Mouse (Mus musculus) C2C12 (cell line): ENCODE measurements around the gene Pclo. TPM values are rescaled to one million over a fixed set of nuclear protein-coding genes. Genes with fewer than 3 reads are reported as not detected.
"Not testable (repeated sequence)": the region's sequence is repeated elsewhere in the genome, so short reads cannot be mapped to it uniquely, and the experiment has no call there.

Experiments
- H3K27me3 ChIP-seq: one replicate; pipeline ENCODE4 v1.6.1; 2011; ENCODE audit not compliant: control insufficient read depth, insufficient read depth, insufficient read length
- H3K36me3 ChIP-seq: one replicate; pipeline ENCODE4 v1.6.1; 2011; ENCODE audit not compliant: control insufficient read depth, insufficient read depth
- H3K4me3 ChIP-seq: one replicate; pipeline ENCODE4 v1.5.1; 2011; ENCODE audit warnings: mild to moderate bottlenecking, control low read depth; ENCODE audit not compliant: poor library complexity, insufficient read depth, severe bottlenecking
- H3K79me2 ChIP-seq: one replicate; pipeline ENCODE4 v1.6.1; 2011; ENCODE audit not compliant: control insufficient read depth, insufficient read depth
- H3K79me3 ChIP-seq: one replicate; pipeline ENCODE4 v1.6.1; 2011; ENCODE audit warnings: low read depth, control low read depth
- H3ac ChIP-seq: one replicate; pipeline ENCODE3; 2011; ENCODE audit warnings: low read depth; ENCODE audit not compliant: control insufficient read depth, insufficient read length
- CEBPB ChIP-seq: IDR thresholded peaks from one replicate; pipeline ENCODE4 v1.6.1; 2011; ENCODE audit warnings: low read depth, mild to moderate bottlenecking, control low read depth, moderate library complexity
- CTCF ChIP-seq: IDR thresholded peaks from one replicate; pipeline ENCODE4 v1.5.1; 2011; ENCODE audit not compliant: control insufficient read depth, insufficient read depth, insufficient read length
- FOSL1 ChIP-seq: IDR thresholded peaks from one replicate; pipeline ENCODE4 v1.8.0; 2011; ENCODE audit warnings: mild to moderate bottlenecking, low read length; ENCODE audit not compliant: poor library complexity, insufficient read depth, severe bottlenecking
- MAX ChIP-seq: IDR thresholded peaks from one replicate; pipeline ENCODE4 v1.6.1; 2011; ENCODE audit warnings: mild to moderate bottlenecking, control low read depth
- MYOD1 ChIP-seq: IDR thresholded peaks from one replicate; pipeline ENCODE4 v1.6.1; 2011; ENCODE audit warnings: low read depth; ENCODE audit not compliant: control insufficient read depth, insufficient read length
- MYOG ChIP-seq: IDR thresholded peaks from one replicate; pipeline ENCODE4 v1.6.1; 2011; ENCODE audit not compliant: control insufficient read depth, insufficient read length; ENCODE audit errors: extremely low read depth
- USF1 ChIP-seq: IDR thresholded peaks from one replicate; pipeline ENCODE4 v1.6.1; 2011; ENCODE audit warnings: low read depth, mild to moderate bottlenecking, control low read depth, moderate library complexity
- polyA plus RNA-seq: library from polyadenylated mRNA; unstranded; fragments of >200 nt; fragmentation: generic; extraction: Trizol; gene quantifications from one replicate; pipeline ENCODE4 v1.2.1, GENCODE M21; 2012; ENCODE audit warnings: missing spikeins

Pclo gene
- polyA plus RNA-seq, 1 experiment: 0.01 TPM

- H3ac ChIP-seq: no peak overlapping the region
- no peak overlapping the region for H3K4me3 ChIP-seq
- no peaks in the 10 kb centered on the region for H3K79me2 ChIP-seq
- no peaks in the 10 kb centered on the region for H3K27me3 ChIP-seq
- TF ChIP-seq MAX: no peak
- TF ChIP-seq FOSL1: no peak
- TF ChIP-seq MYOG: no peak
- TF ChIP-seq MYOD1: no peak
- no peak for TF ChIP-seq CTCF
- no peak for TF ChIP-seq CEBPB
- TF ChIP-seq USF1: no peak
- H3K79me3 ChIP-seq: no peaks in the 10 kb centered on the region
- H3K36me3 ChIP-seq: no peaks in the 10 kb centered on the region
These were observed 319.7 kb downstream of the Pclo start for GRCm38 (mm10) chr5:14834155-14834991.

- H3ac ChIP-seq: no peak overlapping the region
- no peaks in the 10 kb centered on the region for H3K27me3 ChIP-seq
- no peaks in the 10 kb centered on the region for H3K36me3 ChIP-seq
- no peaks in the 10 kb centered on the region for H3K79me2 ChIP-seq
- no peak overlapping the region for H3K4me3 ChIP-seq
- H3K79me3 ChIP-seq: no peaks in the 10 kb centered on the region
- TF ChIP-seq USF1 (no peak), MYOD1 (no peak), CEBPB (no peak), FOSL1 (no peak), MAX (no peak), CTCF (no peak), MYOG (no peak)
These were observed 338.9 kb downstream of the Pclo start for GRCm38 (mm10) chr5:14853650-14854049.

- not testable (repeated sequence) for H3K27me3 ChIP-seq
These were observed 370.6 kb downstream of the Pclo start for GRCm38 (mm10) chr5:14885291-14885690.

GRCm38 (mm10) chr5:14892242-14892641 lies 377.5 kb downstream of the Pclo start:
- no peaks in the 10 kb centered on the region for H3K27me3 ChIP-seq
- no peaks in the 10 kb centered on the region for H3K79me3 ChIP-seq
- no peak overlapping the region for H3ac ChIP-seq
- TF ChIP-seq MYOG: no peak
- TF ChIP-seq CEBPB: no peak
- no peak for TF ChIP-seq MYOD1
- no peak for TF ChIP-seq CTCF
- no peak for TF ChIP-seq USF1
- no peak for TF ChIP-seq FOSL1
- TF ChIP-seq MAX: no peak
- no peaks in the 10 kb centered on the region for H3K36me3 ChIP-seq
- no peak overlapping the region for H3K4me3 ChIP-seq
- H3K79me2 ChIP-seq: no peaks in the 10 kb centered on the region

More at GRCm38 (mm10) chr5:14885291-14885690, 370.6 kb downstream of the Pclo start:
- H3ac ChIP-seq, H3K79me3 ChIP-seq, H3K79me2 ChIP-seq, H3K36me3 ChIP-seq, H3K4me3 ChIP-seq: not testable (repeated sequence)

GRCm38 (mm10) chr5:14903539-14903938 lies 388.8 kb downstream of the Pclo start:
- not testable (repeated sequence) for H3K4me3 ChIP-seq, H3K79me2 ChIP-seq, H3K27me3 ChIP-seq, H3K36me3 ChIP-seq, H3K79me3 ChIP-seq, H3ac ChIP-seq
